Mouse (Mus musculus) T-helper 1 cell (primary cell): ENCODE data around the gene Gm20812.
"Not testable (repeated sequence)": the region's sequence is repeated elsewhere in the genome, so short reads cannot be mapped to it uniquely, and the experiment has no call there.

Experiments used
- in situ Hi-C: fragments of 300-600 bp; cut with MboI, MseI; formaldehyde crosslinking; loops from one replicate; pipeline ENCODE4 v1.15.1; 2025; ENCODE audit warnings: high pct_unique_total_duplicates

Gene Gm20812

DNA sequence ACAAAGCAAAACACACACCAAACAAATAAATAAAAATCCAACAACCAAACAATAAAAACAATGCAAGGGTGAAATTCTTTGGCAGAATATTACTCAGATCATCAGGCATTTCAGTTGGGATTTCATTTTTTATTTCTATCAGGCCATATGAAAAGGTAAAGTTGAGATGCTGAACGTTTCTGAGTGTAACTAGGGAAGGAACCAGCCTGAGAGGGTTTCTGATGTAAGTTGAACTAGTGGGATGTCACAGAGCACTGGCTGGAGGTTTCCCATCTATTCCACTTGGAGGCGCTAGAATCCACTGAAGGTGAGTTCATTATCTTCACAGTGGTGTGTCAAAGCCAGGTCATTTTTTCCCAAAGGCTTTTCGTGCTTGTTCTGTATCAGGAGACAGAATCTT is at the start of gene Gm20812:
Gm20812 (plus strand) TSS at position 301 of the 400 bp plus-strand sequence.
- in situ Hi-C loops: not testable (repeated sequence)
